Mouse (Mus musculus) kidney, adult 2 months (tissue): ENCODE measurements around the gene S100a11.

Source experiments
- CTCF ChIP-seq: fragments of 200-500 bp; conservative IDR thresholded peaks from 2 replicates; pipeline ENCODE4 v1.5.1; 2011; ENCODE audit warnings: low read depth, mild to moderate bottlenecking, control low read depth, low read length, moderate library complexity, mixed read lengths; ENCODE audit not compliant: insufficient read depth, insufficient read length
- POLR2A ChIP-seq: fragments of 200-500 bp; IDR thresholded peaks from one replicate; pipeline ENCODE4 v1.6.1; 2011; ENCODE audit warnings: low read depth, low read length, control low read depth

DNA sequence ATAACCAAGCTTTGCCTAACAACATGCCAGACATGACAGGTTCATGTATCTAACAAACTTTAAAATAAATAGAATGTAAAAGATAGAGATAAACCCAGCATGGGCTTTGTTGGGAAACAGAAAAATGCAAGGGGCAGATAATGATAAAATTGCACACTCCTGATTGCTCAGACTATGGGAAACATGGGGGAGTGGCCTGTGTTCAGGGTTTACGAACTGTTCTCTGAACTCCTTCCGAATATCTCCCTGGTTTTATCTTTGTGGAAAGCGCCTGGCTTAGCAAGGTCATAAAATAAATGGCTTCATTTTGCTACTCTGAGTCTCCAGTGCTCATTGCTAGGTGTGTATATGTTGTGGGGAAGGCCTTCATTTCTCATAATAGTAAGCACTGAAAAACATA, 46.6 kb downstream of the S100a11 start:
- TF ChIP-seq CTCF (no peak), POLR2A (no peak)
